30 mouse cellular contexts compared by ENCODE assay signal in genomic region chr5:97304921-97305320, GRCm38 (mm10).
DNase-seq lines count a peak whose midpoint lies in the region; ATAC-seq and TF ChIP-seq lines count a peak whose summit lies in the region.
"Had no signal": no experiment of that assay in that cellular context is flagged by ENCODE, and none has a peak within 500 bp of the region (broad histone marks: within the 10 kb centered on the region; RNA-seq: fewer than 3 reads in every experiment).

No protein-coding gene starts in this region.

- H3K27me3 ChIP-seq in embryonic facial prominence, embryonic 11.5 days (ENCODE audit: control insufficient read depth, insufficient read depth, low read length), result no peaks in the 10 kb centered on the region
- H3K27me3 ChIP-seq in embryonic facial prominence, embryonic 10.5 days (replicated peaks; ENCODE audit: low read depth, poor library complexity, severe bottlenecking), result no peaks in the 10 kb centered on the region
- H3K27me3 ChIP-seq in Patski, result no peaks in the 10 kb centered on the region
- H3K27me3 ChIP-seq in stomach, postnatal 0 days (ENCODE audit: control insufficient read depth, insufficient read depth, low read length), result no peaks in the 10 kb centered on the region
- no peaks in the 10 kb centered on the region for H3K27me3 ChIP-seq in thymus, adult 2 months (ENCODE audit: control insufficient read depth, insufficient read depth, low read length)
- H3K27me3 ChIP-seq: CH12.LX; embryonic facial prominence, embryonic 13.5 days; heart, embryonic 12.5 days; heart, embryonic 15.5 days; hindbrain, embryonic 13.5 days; intestine, embryonic 15.5 days had no signal

- CTCF ChIA-PET in Patski (lab: Charles Lee), result interaction anchor here (1.0 to 1.2 kb wide), 2 partner anchors 9 to 28 kb away, joined by 3 to 5 read pairs; no protein-coding TSS in a partner anchor

- in situ Hi-C loops in Patski (cut with MboI; ENCODE audit: low pct_unique_long_range_greater_than_20kb), result no loop called here

- 67% methylated on average over 4 of the region's 4 CpGs for WGBS in embryonic facial prominence, embryonic 11.5 days
- WGBS in embryonic facial prominence, embryonic 10.5 days, result 76% methylated on average over 4 of the region's 4 CpGs
- 57% methylated on average over 4 of the region's 4 CpGs for WGBS in stomach, postnatal 0 days
- WGBS in thymus, adult 2 months, result 89% methylated on average over 4 of the region's 4 CpGs

- H3K9ac ChIP-seq in embryonic facial prominence, embryonic 11.5 days (replicated peaks; ENCODE audit: low read length), result no peak overlapping the region
- no peak overlapping the region for H3K9ac ChIP-seq in stomach, postnatal 0 days (ENCODE audit: low read length)
- H3K9ac ChIP-seq: embryonic facial prominence, embryonic 13.5 days; forebrain, postnatal 0 days; heart, embryonic 12.5 days; heart, embryonic 15.5 days; hindbrain, embryonic 13.5 days; intestine, embryonic 15.5 days had no signal

- no peak overlapping the region for H3K27ac ChIP-seq in embryonic facial prominence, embryonic 11.5 days (replicated peaks; ENCODE audit: low read depth, low read length)
- H3K27ac ChIP-seq in embryonic facial prominence, embryonic 10.5 days (replicated peaks), result no peak overlapping the region
- no peak overlapping the region for H3K27ac ChIP-seq in stomach, postnatal 0 days (replicated peaks)
- no peak overlapping the region for H3K27ac ChIP-seq in thymus, adult 2 months (ENCODE audit: control insufficient read depth, insufficient read depth, low read length)
- H3K27ac ChIP-seq: embryonic facial prominence, embryonic 13.5 days; heart, embryonic 15.5 days; hindbrain, embryonic 10.5 days; hindbrain, embryonic 13.5 days; intestine, embryonic 15.5 days had no signal

- TF ChIP-seq EP300 in stomach, postnatal 0 days (optimal IDR thresholded peaks at IDR 0.05), result no peak

- no peak for ATAC-seq in embryonic facial prominence, embryonic 11.5 days (replicated peaks; ENCODE audit: insufficient number of reproducible peaks, low FRiP score, low TSS enrichment, low read depth)
- ATAC-seq in Patski, result peak; percentile 92
- peak; percentile 97 for ATAC-seq in stomach, postnatal 0 days (ENCODE audit: low FRiP score, low TSS enrichment)
- ATAC-seq: activated CD4-positive, CD25-positive, alpha-beta regulatory T cell, adult 4 months; forebrain, embryonic 14.5 days; forebrain, postnatal 0 days; hindbrain, embryonic 16.5 days; intestine, embryonic 15.5 days had no signal

- peak; percentile 20 to 26 for DNase-seq in adrenal gland, adult (ENCODE audit: inconsistent age in 2 of 2, low spot score in 1 of 2)
- no peak for DNase-seq in adrenal gland, postnatal 4 days (ENCODE audit: low spot score in 2 of 2)
- peak; percentile 17 for DNase-seq in embryonic facial prominence, embryonic 11.5 days (ENCODE audit: low spot score)
- no peak for DNase-seq in embryonic facial prominence, embryonic 10.5 days (ENCODE audit: low spot score)
- DNase-seq in Patski (ENCODE audit: low read depth, low spot score), result no peak
- DNase-seq in stomach, postnatal 0 days (ENCODE audit: low spot score), result peak; percentile 46
- DNase-seq in thymus, adult 2 months, result no peak
- no peak for DNase-seq in thymus, postnatal 10 days (ENCODE audit: low spot score in 2 of 2)
- DNase-seq: adrenal gland, postnatal 14 days; cerebellum, adult 18-20 months; cerebellum, adult 9-11 months; cerebellum, postnatal 36 days; embryo, embryonic 11 days; forebrain, postnatal 0 days; gastrocnemius, postnatal 25 days; heart, adult 18-20 months; heart, postnatal 10 days; heart, postnatal 36 days; kidney, adult 11 months had no signal

- TF ChIP-seq POLR2A in thymus, adult 2 months (IDR thresholded peaks at IDR 0.05; ENCODE audit: control insufficient read depth, extremely low read depth, insufficient read depth, low read length, poor library complexity), result no peak

- H3K36me3 ChIP-seq in embryonic facial prominence, embryonic 11.5 days (replicated peaks; ENCODE audit: control insufficient read depth, insufficient read depth, low read depth, low read length), result no peaks in the 10 kb centered on the region
- H3K36me3 ChIP-seq in embryonic facial prominence, embryonic 10.5 days (replicated peaks), result no peaks in the 10 kb centered on the region
- no peaks in the 10 kb centered on the region for H3K36me3 ChIP-seq in stomach, postnatal 0 days (ENCODE audit: control insufficient read depth, insufficient read depth, low read length)
- no peaks in the 10 kb centered on the region for H3K36me3 ChIP-seq in thymus, adult 2 months (ENCODE audit: control insufficient read depth, insufficient read depth, low read length)
- H3K36me3 ChIP-seq: embryonic facial prominence, embryonic 13.5 days; G1E; heart, embryonic 12.5 days; heart, embryonic 15.5 days; hindbrain, embryonic 10.5 days; hindbrain, embryonic 13.5 days; intestine, embryonic 15.5 days had no signal

- TF ChIP-seq CTCF in Patski (IDR thresholded peaks at IDR 0.05), result no peak
- TF ChIP-seq CTCF in stomach, postnatal 0 days (IDR thresholded peaks at IDR 0.05; ENCODE audit: low read depth), result no peak
- no peak for TF ChIP-seq CTCF in thymus, adult 2 months (IDR thresholded peaks at IDR 0.05; ENCODE audit: borderline replicate concordance, control insufficient read depth, extremely low read depth, insufficient read depth, low read length, poor library complexity)

- POLR2A ChIA-PET in Patski (lab: Charles Lee), result no interaction called here

- H3K9me3 ChIP-seq in embryonic facial prominence, embryonic 11.5 days (replicated peaks; ENCODE audit: control insufficient read depth, low read length), result no peaks in the 10 kb centered on the region
- H3K9me3 ChIP-seq in embryonic facial prominence, embryonic 10.5 days, result no peaks in the 10 kb centered on the region
- no peaks in the 10 kb centered on the region for H3K9me3 ChIP-seq in stomach, postnatal 0 days (ENCODE audit: control insufficient read depth, low read length)
- H3K9me3 ChIP-seq: embryonic facial prominence, embryonic 13.5 days; G1E; heart, embryonic 12.5 days; heart, embryonic 15.5 days; hindbrain, embryonic 10.5 days; hindbrain, embryonic 13.5 days; intestine, embryonic 15.5 days had no signal

- no peak overlapping the region for H3K4me2 ChIP-seq in embryonic facial prominence, embryonic 11.5 days (ENCODE audit: low read depth, low read length)
- no peak overlapping the region for H3K4me2 ChIP-seq in stomach, postnatal 0 days (replicated peaks; ENCODE audit: low read depth)
- H3K4me2 ChIP-seq: embryonic facial prominence, embryonic 13.5 days; heart, embryonic 12.5 days; heart, embryonic 15.5 days; hindbrain, embryonic 13.5 days; intestine, embryonic 15.5 days had no signal

- H3K4me1 ChIP-seq in embryonic facial prominence, embryonic 11.5 days (ENCODE audit: control insufficient read depth, insufficient read depth, low read length), result no peaks in the 10 kb centered on the region
- 0 out of 2 replicates have a peak, but pooled peaks cover 7% of the 10 kb centered on the region for H3K4me1 ChIP-seq in embryonic facial prominence, embryonic 10.5 days
- H3K4me1 ChIP-seq in stomach, postnatal 0 days (replicated peaks; ENCODE audit: control insufficient read depth, insufficient read depth), result no peaks in the 10 kb centered on the region
- no peaks in the 10 kb centered on the region for H3K4me1 ChIP-seq in thymus, adult 2 months (replicated peaks; ENCODE audit: control insufficient read depth, insufficient read depth, low read length)
- H3K4me1 ChIP-seq: heart, embryonic 12.5 days; heart, embryonic 15.5 days; hindbrain, embryonic 13.5 days; intestine, embryonic 15.5 days had no signal

- H3K4me3 ChIP-seq in embryonic facial prominence, embryonic 11.5 days (ENCODE audit: low read depth, low read length), result no peak overlapping the region
- H3K4me3 ChIP-seq in embryonic facial prominence, embryonic 10.5 days, result no peak overlapping the region
- H3K4me3 ChIP-seq in stomach, postnatal 0 days (ENCODE audit: low read depth, low read length), result no peak overlapping the region
- no peak overlapping the region for H3K4me3 ChIP-seq in thymus, adult 2 months (ENCODE audit: control insufficient read depth, insufficient read depth, low read length)
- H3K4me3 ChIP-seq: embryonic facial prominence, embryonic 13.5 days; heart, embryonic 12.5 days; heart, embryonic 15.5 days; hindbrain, embryonic 10.5 days; hindbrain, embryonic 13.5 days; intestine, embryonic 15.5 days had no signal

Comparison
In these comparisons a context has a peak if more than half of its experiments do, and no peak if none do; other contexts are left out.
1. DNase-seq: peak in adrenal gland, adult (2 of 2), embryonic facial prominence, embryonic 11.5 days (single experiment) and stomach, postnatal 0 days (single experiment); none in adrenal gland, postnatal 4 days (0 of 2), embryonic facial prominence, embryonic 10.5 days (single experiment), Patski (single experiment), thymus, adult 2 months (single experiment) and thymus, postnatal 10 days (0 of 2).